Mouse (Mus musculus) cerebellum, adult 18-20 months (tissue): Measurements from ENCODE around the gene Ppfibp1.

Experiments used
- DNase-seq, 2 experiments: peaks; one replicate each; pipeline ENCODE4 v3.0.0; 2021

Gene Ppfibp1

GRCm38 (mm10) chr6:146883426-146883825, 4.9 kb upstream of the Ppfibp1 start:
- DNase-seq, result no peak

GRCm38 (mm10) chr6:146884171-146884570, 4.1 kb upstream of the Ppfibp1 start:
- no peak for DNase-seq

- no peak for DNase-seq
These were observed 3.4 kb upstream of the Ppfibp1 start for GRCm38 (mm10) chr6:146884851-146885250.

GRCm38 (mm10) chr6:146888660-146889490, 588 bp downstream of the Ppfibp1 start:
- DNase-seq, result no peak

GRCm38 (mm10) chr6:146890215-146890614, 1.9 kb downstream of the Ppfibp1 start:
- no peak for DNase-seq

- no peak for DNase-seq
These were observed 2.3 kb downstream of the Ppfibp1 start for GRCm38 (mm10) chr6:146890633-146891032.

- DNase-seq, result no peak
These were observed 5.6 kb downstream of the Ppfibp1 start for GRCm38 (mm10) chr6:146893890-146894289.

- no peak for DNase-seq
These were observed 10.4 kb downstream of the Ppfibp1 start for GRCm38 (mm10) chr6:146898709-146899108.

- no peak for DNase-seq
These were observed 11.4 kb downstream of the Ppfibp1 start for GRCm38 (mm10) chr6:146899647-146900046.

- no peak for DNase-seq
These were observed 13.6 kb downstream of the Ppfibp1 start for GRCm38 (mm10) chr6:146901929-146902328.

GRCm38 (mm10) chr6:146903632-146904031, 15.3 kb downstream of the Ppfibp1 start:
- no peak for DNase-seq

- no peak for DNase-seq
These were observed 16.4 kb downstream of the Ppfibp1 start for GRCm38 (mm10) chr6:146904707-146905106.

GRCm38 (mm10) chr6:146906000-146906786, 17.9 kb downstream of the Ppfibp1 start:
- DNase-seq, result no peak

- DNase-seq, result no peak
These were observed 18.9 kb downstream of the Ppfibp1 start for GRCm38 (mm10) chr6:146907061-146907794.

GRCm38 (mm10) chr6:146907795-146908190, 19.5 kb downstream of the Ppfibp1 start:
- no peak for DNase-seq

- DNase-seq, result no peak
These were observed 20.5 kb downstream of the Ppfibp1 start for GRCm38 (mm10) chr6:146908801-146909200.

- no peak for DNase-seq
These were observed 21.6 kb downstream of the Ppfibp1 start for GRCm38 (mm10) chr6:146909725-146910489.

- no peak for DNase-seq
These were observed 22.5 kb downstream of the Ppfibp1 start for GRCm38 (mm10) chr6:146910801-146911200.

GRCm38 (mm10) chr6:146912835-146913488, 24.7 kb downstream of the Ppfibp1 start:
- no peak for DNase-seq

- no peak for DNase-seq
These were observed 25.4 kb downstream of the Ppfibp1 start for GRCm38 (mm10) chr6:146913489-146914198.

- no peak for DNase-seq
These were observed 27.5 kb downstream of the Ppfibp1 start for GRCm38 (mm10) chr6:146915808-146916207.
